Mouse (Mus musculus) brain, embryonic 14.5 days (tissue): ENCODE data around the gene Kif5c.

Source experiments
- CTCF ChIP-seq: fragments of 200-500 bp; IDR thresholded peaks from 2 replicates; pipeline ENCODE4 v1.5.1; 2012; ENCODE audit warnings: inconsistent platforms, mild to moderate bottlenecking, moderate library complexity, borderline replicate concordance; ENCODE audit not compliant: insufficient read depth, insufficient read length; ENCODE audit errors: extremely low read depth
- POLR2A ChIP-seq: fragments of 200-500 bp; IDR thresholded peaks from 2 replicates; pipeline ENCODE4 v1.6.1; 2012; ENCODE audit warnings: mild to moderate bottlenecking, inconsistent platforms, borderline replicate concordance; ENCODE audit not compliant: poor library complexity, insufficient read depth, insufficient read length, severe bottlenecking; ENCODE audit errors: extremely low read depth

- TF ChIP-seq POLR2A (no peak), CTCF (no peak)
Observed at GRCm38 (mm10) chr2:49809496-49809895, 190.4 kb downstream of the Kif5c start.
